Mouse (Mus musculus) MEL (cell line): ENCODE measurements at regions not wholly inside any gene's neighbourhood (a gene's known extent, or its start where the extent isn't known, plus 50 kb on each side); places are given as distances from the start of the nearest gene placed in this dataset.

ENCODE experiments used
- DNase-seq: peaks from one replicate; pipeline ENCODE4 v3.0.0; 2011; ENCODE audit warnings: low read depth, low spot score
- H3K27ac ChIP-seq: 2 replicates; pipeline ENCODE4 v1.5.1; 2012; ENCODE audit warnings: low read depth, mild to moderate bottlenecking, control low read depth, low read length, moderate library complexity; ENCODE audit not compliant: control insufficient read depth
- H3K27me3 ChIP-seq, 2 experiments: fragments of 150-350 bp in 1 of 2; sonication (generic) in 1 of 2; 2 replicates each; pipeline ENCODE4 v1.6.1; 2012; ENCODE audit warnings: low read length in 2 of 2, mild to moderate bottlenecking in 2 of 2, improper control_type of control experiment in 1 of 2, moderate library complexity in 1 of 2; ENCODE audit not compliant: insufficient read depth in 2 of 2, control insufficient read depth in 1 of 2
- H3K36me3 ChIP-seq, 2 experiments: 2 replicates each; pipeline ENCODE4 v1.6.1; 2012 to 2014; ENCODE audit warnings: low read length in 2 of 2, improper control_type of control experiment in 1 of 2, inconsistent platforms in 1 of 2, mild to moderate bottlenecking in 1 of 2; ENCODE audit not compliant: insufficient read depth in 2 of 2, control insufficient read depth in 1 of 2
- H3K4me1 ChIP-seq, 2 experiments: fragments of 150-350 bp in 1 of 2; sonication (generic) in 1 of 2; 2 replicates each; pipeline ENCODE4 v1.6.1; 2012; ENCODE audit warnings: low read length in 2 of 2, improper control_type of control experiment in 1 of 2, mild to moderate bottlenecking in 1 of 2; ENCODE audit not compliant: insufficient read depth in 2 of 2, control insufficient read depth in 1 of 2
- H3K4me3 ChIP-seq, 2 experiments: fragments of 150-350 bp in 1 of 2; sonication (generic) in 1 of 2; 2 replicates each; pipeline ENCODE4 v1.5.1; 2012; ENCODE audit warnings: low read depth in 2 of 2, low read length in 2 of 2, mild to moderate bottlenecking in 2 of 2, moderate library complexity in 2 of 2, control low read depth in 1 of 2, improper control_type of control experiment in 1 of 2; ENCODE audit not compliant: control insufficient read depth in 1 of 2, insufficient read depth in 1 of 2
- H3K79me2 ChIP-seq: 2 replicates; pipeline ENCODE4 v1.6.1; 2012; ENCODE audit warnings: mild to moderate bottlenecking, low read length, moderate library complexity; ENCODE audit not compliant: control insufficient read depth, poor library complexity, insufficient read depth
- H3K9ac ChIP-seq: 2 replicates; pipeline ENCODE4 v1.6.1; 2012; ENCODE audit warnings: low read depth, mild to moderate bottlenecking, control low read depth, low read length, moderate library complexity; ENCODE audit not compliant: control insufficient read depth, poor library complexity, severe bottlenecking
- H3K9me3 ChIP-seq: fragments of 150-350 bp; sonication (generic); replicated peaks from 2 replicates; pipeline ENCODE4 v1.6.1; 2012; ENCODE audit warnings: mild to moderate bottlenecking, low read length, improper control_type of control experiment, moderate library complexity; ENCODE audit not compliant: insufficient read depth
- CHD1 ChIP-seq: IDR thresholded peaks from 2 replicates; pipeline ENCODE4 v1.6.1; 2012; ENCODE audit warnings: low read depth, mild to moderate bottlenecking, inconsistent platforms, low read length, improper control_type of control experiment
- E2F4 ChIP-seq: IDR thresholded peaks from 2 replicates; pipeline ENCODE4 v1.6.1; 2011; ENCODE audit warnings: low read depth, low read length, improper control_type of control experiment, borderline replicate concordance
- ELF1 ChIP-seq: IDR thresholded peaks from 2 replicates; pipeline ENCODE4 v1.6.1; 2014; ENCODE audit warnings: low read depth, mild to moderate bottlenecking, inconsistent platforms, low read length, improper control_type of control experiment, moderate library complexity
- EP300 ChIP-seq, 2 experiments: IDR thresholded peaks; 2 replicates each; pipeline ENCODE4 v1.6.1; 2011; ENCODE audit warnings: improper control_type of control experiment in 2 of 2, low read length in 2 of 2, low read depth in 1 of 2, mild to moderate bottlenecking in 1 of 2
- GATA1 ChIP-seq: IDR thresholded peaks from 2 replicates; pipeline ENCODE4 v1.6.1; 2011; ENCODE audit warnings: low read depth, low read length, improper control_type of control experiment
- HCFC1 ChIP-seq: IDR thresholded peaks from 2 replicates; pipeline ENCODE4 v1.6.1; 2012; ENCODE audit warnings: low read depth, mild to moderate bottlenecking, inconsistent platforms, low read length, improper control_type of control experiment, moderate library complexity
- MAZ ChIP-seq: IDR thresholded peaks from 2 replicates; pipeline ENCODE4 v1.6.1; 2012; ENCODE audit warnings: low read depth, mild to moderate bottlenecking, inconsistent platforms, low read length, improper control_type of control experiment
- MXI1 ChIP-seq: IDR thresholded peaks from 2 replicates; pipeline ENCODE4 v1.6.1; 2011; ENCODE audit warnings: mild to moderate bottlenecking, low read depth, low read length, improper control_type of control experiment
- MYC ChIP-seq: IDR thresholded peaks from 2 replicates; pipeline ENCODE4 v1.6.1; 2011; ENCODE audit warnings: low read depth, mild to moderate bottlenecking, low read length, improper control_type of control experiment, moderate library complexity
- NELFE ChIP-seq: IDR thresholded peaks from 2 replicates; pipeline ENCODE4 v1.6.1; 2011; ENCODE audit warnings: low read depth, low read length, improper control_type of control experiment
- POLR2AphosphoS2 ChIP-seq: IDR thresholded peaks from 2 replicates; pipeline ENCODE4 v1.6.1; 2011; ENCODE audit warnings: low read length, improper control_type of control experiment
- POLR2AphosphoS5 ChIP-seq: IDR thresholded peaks from 2 replicates; pipeline ENCODE4 v1.6.1; 2012; ENCODE audit warnings: low read depth, borderline replicate concordance, mild to moderate bottlenecking, inconsistent platforms, low read length, moderate library complexity, mixed read lengths
- SIN3A ChIP-seq: IDR thresholded peaks from 2 replicates; pipeline ENCODE4 v1.6.1; 2012; ENCODE audit warnings: low read length, improper control_type of control experiment, inconsistent platforms
- SMC3 ChIP-seq: IDR thresholded peaks from 2 replicates; pipeline ENCODE4 v1.6.1; 2011; ENCODE audit warnings: low read depth, low read length, improper control_type of control experiment
- TAL1 ChIP-seq: IDR thresholded peaks from 2 replicates; pipeline ENCODE4 v1.6.1; 2012; ENCODE audit warnings: mild to moderate bottlenecking, inconsistent platforms, low read length, moderate library complexity, mixed read lengths
- USF1 ChIP-seq: IDR thresholded peaks from 2 replicates; pipeline ENCODE4 v1.6.1; 2014; ENCODE audit warnings: low read depth, mild to moderate bottlenecking, inconsistent platforms, low read length, improper control_type of control experiment, moderate library complexity
- ZC3H11A ChIP-seq: IDR thresholded peaks from 2 replicates; pipeline ENCODE4 v1.6.1; 2012; ENCODE audit warnings: low read depth, mild to moderate bottlenecking, inconsistent platforms, low read length, improper control_type of control experiment
- ZKSCAN1 ChIP-seq: IDR thresholded peaks from 2 replicates; pipeline ENCODE4 v1.6.1; 2012; ENCODE audit warnings: low read depth, mild to moderate bottlenecking, inconsistent platforms, low read length, improper control_type of control experiment, moderate library complexity

- no peak for DNase-seq
Measured at GRCm38 (mm10) chr2:12825902-12826301, 97.9 kb upstream of the Pter start.

GRCm38 (mm10) chr2:12833579-12833978 lies 90.3 kb upstream of the Pter start:
- no peak overlapping the region for H3K9ac ChIP-seq
- H3K27ac ChIP-seq = no peak overlapping the region
- no peaks in the 10 kb centered on the region for H3K4me1 ChIP-seq
- H3K4me3 ChIP-seq = no peak overlapping the region
- H3K9me3 ChIP-seq = no peaks in the 10 kb centered on the region
- H3K36me3 ChIP-seq = no peaks in the 10 kb centered on the region
- TF ChIP-seq POLR2AphosphoS5 = no peak
- TF ChIP-seq ZKSCAN1 = no peak
- no peak for DNase-seq
- H3K79me2 ChIP-seq = no peaks in the 10 kb centered on the region
- H3K27me3 ChIP-seq = no peaks in the 10 kb centered on the region

More at GRCm38 (mm10) chr2:12825902-12826301, 97.9 kb upstream of the Pter start:
- H3K9me3 ChIP-seq = no peaks in the 10 kb centered on the region
- H3K36me3 ChIP-seq = no peaks in the 10 kb centered on the region
- no peak for TF ChIP-seq USF1
- no peak for TF ChIP-seq TAL1
- TF ChIP-seq MYC = no peak
- no peak for TF ChIP-seq GATA1
- no peak for TF ChIP-seq E2F4
- TF ChIP-seq HCFC1 = no peak
- TF ChIP-seq ELF1 = no peak
- TF ChIP-seq CHD1 = no peak
- TF ChIP-seq EP300 (IDR thresholded peaks at IDR 0.05; ENCODE audit: low read depth in 1 of 2, low read length in 2 of 2) = no peak
- TF ChIP-seq MAZ = no peak
- TF ChIP-seq ZC3H11A = no peak
- TF ChIP-seq NELFE = no peak
- no peak for TF ChIP-seq POLR2AphosphoS2
- TF ChIP-seq MXI1 = no peak
- TF ChIP-seq SMC3 = no peak
- TF ChIP-seq SIN3A = no peak
- no peaks in the 10 kb centered on the region for H3K79me2 ChIP-seq
- H3K27ac ChIP-seq = no peak overlapping the region
- no peak overlapping the region for H3K4me3 ChIP-seq
- H3K9ac ChIP-seq = no peak overlapping the region
- no peaks in the 10 kb centered on the region for H3K27me3 ChIP-seq
- no peaks in the 10 kb centered on the region for H3K4me1 ChIP-seq
